Comparison of ENCODE assay signal across 14 mouse cellular contexts in the genomic region with DNA sequence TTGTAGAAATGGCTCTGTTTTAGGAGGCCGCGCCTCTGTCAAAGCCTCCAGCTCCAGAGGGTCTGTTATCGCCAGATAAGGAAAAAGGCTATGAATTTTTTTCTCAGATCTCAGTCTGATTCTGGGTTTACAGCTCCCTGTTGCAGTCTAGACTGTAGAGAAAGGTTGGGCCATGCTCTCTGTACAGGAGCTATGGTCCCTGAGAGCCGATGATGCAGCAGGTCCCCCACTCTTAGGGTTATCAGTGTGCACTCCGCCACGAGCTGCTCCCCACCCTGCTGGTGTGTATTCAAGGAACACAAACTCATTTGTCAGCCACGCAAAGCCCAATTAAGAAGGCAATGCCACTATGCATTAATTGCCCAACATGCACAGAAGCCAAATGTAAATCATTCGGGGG.
A peak's percentile ranks its signal among the peaks of the same experiment; 100 is the strongest.
DNase-seq lines count a peak whose midpoint lies in the region; ATAC-seq lines count a peak whose summit lies in the region.
"Had no signal": no experiment of that assay in that cellular context is flagged by ENCODE, and none has a peak within 500 bp of the region (broad histone marks: within the 10 kb centered on the region; RNA-seq: fewer than 3 reads in every experiment).

No protein-coding gene starts in this region.

- H3K9me3 ChIP-seq in forebrain, embryonic 10.5 days, result no peaks in the 10 kb centered on the region
- H3K9me3 ChIP-seq in forebrain, embryonic 14.5 days (replicated peaks; ENCODE audit: control insufficient read depth, low read length), result no peaks in the 10 kb centered on the region
- no peaks in the 10 kb centered on the region for H3K9me3 ChIP-seq in midbrain, embryonic 11.5 days (ENCODE audit: control insufficient read depth, low read length)
- no peaks in the 10 kb centered on the region for H3K9me3 ChIP-seq in midbrain, embryonic 15.5 days
- no peaks in the 10 kb centered on the region for H3K9me3 ChIP-seq in midbrain, embryonic 13.5 days
- H3K9me3 ChIP-seq: embryonic facial prominence, embryonic 12.5 days; heart, embryonic 12.5 days; intestine, embryonic 15.5 days; limb, embryonic 15.5 days had no signal

- ATAC-seq in forebrain, embryonic 14.5 days, result no peak
- ATAC-seq in midbrain, embryonic 11.5 days (ENCODE audit: low FRiP score), result peak; percentile 41
- no peak for ATAC-seq in midbrain, embryonic 15.5 days (replicated peaks)
- peak; percentile 48; the same call in 1 of the 2 replicates for ATAC-seq in midbrain, embryonic 13.5 days
- ATAC-seq: intestine, embryonic 15.5 days had no signal

- H3K36me3 ChIP-seq in forebrain, embryonic 10.5 days (replicated peaks), result no peaks in the 10 kb centered on the region
- no peaks in the 10 kb centered on the region for H3K36me3 ChIP-seq in forebrain, embryonic 14.5 days (ENCODE audit: control insufficient read depth, insufficient read depth, low read length)
- no peaks in the 10 kb centered on the region for H3K36me3 ChIP-seq in midbrain, embryonic 11.5 days (ENCODE audit: control insufficient read depth, insufficient read depth, low read length)
- no peaks in the 10 kb centered on the region for H3K36me3 ChIP-seq in midbrain, embryonic 15.5 days (replicated peaks)
- H3K36me3 ChIP-seq in midbrain, embryonic 13.5 days, result no peaks in the 10 kb centered on the region
- H3K36me3 ChIP-seq: embryonic facial prominence, embryonic 12.5 days; heart, embryonic 12.5 days; intestine, embryonic 15.5 days; limb, embryonic 15.5 days had no signal

- no peak for DNase-seq in forebrain, embryonic 10.5 days (ENCODE audit: extremely low spot score, low spot score)
- DNase-seq in forebrain, embryonic 14.5 days (ENCODE audit: low spot score), result no peak
- DNase-seq in midbrain, embryonic 11.5 days (ENCODE audit: low spot score, missing footprints), result no peak
- DNase-seq in urinary bladder, postnatal 10 days (ENCODE audit: low spot score), result no peak
- no peak for DNase-seq in spleen, postnatal 14 days (ENCODE audit: low spot score in 2 of 2)
- no peak for DNase-seq in c-Kit-positive CD71-positive TER-119-positive erythroid progenitor cells, embryonic 14.5 days (ENCODE audit: low spot score)

- H3K4me3 ChIP-seq in forebrain, embryonic 10.5 days, result no peak overlapping the region
- no peak overlapping the region for H3K4me3 ChIP-seq in forebrain, embryonic 14.5 days (ENCODE audit: low read depth, low read length)
- no peak overlapping the region for H3K4me3 ChIP-seq in midbrain, embryonic 11.5 days (ENCODE audit: low read depth, low read length)
- no peak overlapping the region for H3K4me3 ChIP-seq in midbrain, embryonic 15.5 days
- H3K4me3 ChIP-seq in midbrain, embryonic 13.5 days (replicated peaks), result no peak overlapping the region
- H3K4me3 ChIP-seq: embryonic facial prominence, embryonic 12.5 days; heart, embryonic 12.5 days; intestine, embryonic 15.5 days; limb, embryonic 15.5 days had no signal

- H3K9ac ChIP-seq in forebrain, embryonic 14.5 days (ENCODE audit: low read length), result no peak overlapping the region
- H3K9ac ChIP-seq in midbrain, embryonic 11.5 days (ENCODE audit: low read length), result no peak overlapping the region; the same call in 1 of the 2 replicates
- H3K9ac ChIP-seq in midbrain, embryonic 15.5 days, result no peak overlapping the region
- H3K9ac ChIP-seq in midbrain, embryonic 13.5 days (replicated peaks), result no peak overlapping the region
- H3K9ac ChIP-seq: embryonic facial prominence, embryonic 12.5 days; heart, embryonic 12.5 days; intestine, embryonic 15.5 days; limb, embryonic 15.5 days; lung, embryonic 14.5 days had no signal

- H3K27me3 ChIP-seq in forebrain, embryonic 10.5 days (ENCODE audit: poor library complexity, severe bottlenecking), result peaks cover 71% of the 10 kb centered on the region
- H3K27me3 ChIP-seq in forebrain, embryonic 14.5 days (replicated peaks; ENCODE audit: control insufficient read depth, insufficient read depth, low read length), result no peaks in the 10 kb centered on the region
- no peaks in the 10 kb centered on the region; the same call in 1 of the 2 replicates for H3K27me3 ChIP-seq in midbrain, embryonic 11.5 days (ENCODE audit: control insufficient read depth, insufficient read depth, low read length)
- no peaks in the 10 kb centered on the region for H3K27me3 ChIP-seq in midbrain, embryonic 15.5 days (replicated peaks)
- H3K27me3 ChIP-seq in midbrain, embryonic 13.5 days, result 0 out of 2 replicates have a peak, but pooled peaks cover 2% of the 10 kb centered on the region
- H3K27me3 ChIP-seq: embryonic facial prominence, embryonic 12.5 days; heart, embryonic 12.5 days; intestine, embryonic 15.5 days; limb, embryonic 15.5 days had no signal

- WGBS in forebrain, embryonic 10.5 days, result 49% methylated on average over 8 of the region's 8 CpGs
- WGBS in forebrain, embryonic 14.5 days, result 32% methylated on average over 8 of the region's 8 CpGs
- WGBS in midbrain, embryonic 11.5 days, result 52% methylated on average over 8 of the region's 8 CpGs
- 36% methylated on average over 8 of the region's 8 CpGs for WGBS in midbrain, embryonic 15.5 days
- WGBS in midbrain, embryonic 13.5 days, result 27% methylated on average over 8 of the region's 8 CpGs

- peak overlapping the region; percentile 61 for H3K27ac ChIP-seq in forebrain, embryonic 10.5 days
- no peak overlapping the region for H3K27ac ChIP-seq in forebrain, embryonic 14.5 days (ENCODE audit: low read depth, low read length)
- peak overlapping the region; percentile 57 for H3K27ac ChIP-seq in midbrain, embryonic 11.5 days (ENCODE audit: low read depth, low read length)
- no peak overlapping the region for H3K27ac ChIP-seq in midbrain, embryonic 15.5 days
- H3K27ac ChIP-seq in midbrain, embryonic 13.5 days, result peak overlapping the region; percentile 74
- H3K27ac ChIP-seq: embryonic facial prominence, embryonic 12.5 days; intestine, embryonic 15.5 days; limb, embryonic 15.5 days; macrophage had no signal

- H3K4me1 ChIP-seq in forebrain, embryonic 10.5 days, result peaks cover 40% of the 10 kb centered on the region
- H3K4me1 ChIP-seq in forebrain, embryonic 14.5 days (ENCODE audit: control insufficient read depth, insufficient read depth, low read length), result peaks cover 18% of the 10 kb centered on the region
- H3K4me1 ChIP-seq in midbrain, embryonic 11.5 days (ENCODE audit: control insufficient read depth, insufficient read depth, low read length), result peaks cover 16% of the 10 kb centered on the region
- peaks cover 35% of the 10 kb centered on the region for H3K4me1 ChIP-seq in midbrain, embryonic 15.5 days
- H3K4me1 ChIP-seq in midbrain, embryonic 13.5 days (replicated peaks), result peaks cover 50% of the 10 kb centered on the region
- H3K4me1 ChIP-seq: heart, embryonic 12.5 days; intestine, embryonic 15.5 days; limb, embryonic 15.5 days had no signal

- H3K4me2 ChIP-seq in forebrain, embryonic 14.5 days (ENCODE audit: low read length), result no peak overlapping the region
- no peak overlapping the region for H3K4me2 ChIP-seq in midbrain, embryonic 11.5 days
- no peak overlapping the region for H3K4me2 ChIP-seq in midbrain, embryonic 15.5 days
- H3K4me2 ChIP-seq in midbrain, embryonic 13.5 days (replicated peaks), result no peak overlapping the region
- H3K4me2 ChIP-seq: embryonic facial prominence, embryonic 12.5 days; heart, embryonic 12.5 days; intestine, embryonic 15.5 days; limb, embryonic 15.5 days; lung, embryonic 14.5 days had no signal

Comparison
In these comparisons a context has a peak if more than half of its experiments do, and no peak if none do; other contexts are left out.
1. H3K27ac ChIP-seq: peak in forebrain, embryonic 10.5 days (single experiment), midbrain, embryonic 11.5 days (single experiment) and midbrain, embryonic 13.5 days (single experiment); none in forebrain, embryonic 14.5 days (single experiment) and midbrain, embryonic 15.5 days (single experiment).
2. ATAC-seq: peak in midbrain, embryonic 11.5 days (single experiment) and midbrain, embryonic 13.5 days (single experiment); none in forebrain, embryonic 14.5 days (single experiment) and midbrain, embryonic 15.5 days (single experiment).